Mouse (Mus musculus) olfactory bulb, adult 2 months (tissue): Measurements from ENCODE around the gene Lrmda.

Experiments used
- CTCF ChIP-seq: fragments of 200-500 bp; IDR thresholded peaks from 2 replicates; pipeline ENCODE4 v1.5.1; 2012; ENCODE audit warnings: low read depth, mild to moderate bottlenecking, low read length, moderate library complexity; ENCODE audit not compliant: insufficient read depth
- POLR2A ChIP-seq: fragments of 200-500 bp; IDR thresholded peaks from 2 replicates; pipeline ENCODE4 v1.6.1; 2012; ENCODE audit warnings: mild to moderate bottlenecking, low read depth, low read length, moderate library complexity; ENCODE audit not compliant: insufficient read depth

DNA sequence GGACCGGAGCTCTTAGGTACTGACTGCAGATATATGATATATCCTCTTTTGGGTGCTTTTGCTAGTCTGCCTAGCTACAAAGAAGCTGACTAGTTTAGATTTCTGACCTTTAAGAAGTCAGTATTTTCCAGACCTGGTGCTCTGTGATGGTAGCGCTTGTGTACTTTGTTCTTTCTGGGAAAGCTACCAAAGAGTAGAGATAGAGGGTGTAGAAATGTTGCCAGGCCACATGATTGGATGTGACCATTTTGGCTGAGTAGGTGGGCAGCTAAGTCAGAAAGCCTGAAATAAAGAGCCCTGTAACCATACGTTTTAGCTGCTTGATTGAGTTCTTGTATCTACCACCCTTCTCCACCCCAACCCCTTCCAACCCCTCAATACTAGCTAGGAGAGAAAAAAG lies 398.2 kb downstream of the Lrmda start:
- TF ChIP-seq POLR2A, result no peak
- no peak for TF ChIP-seq CTCF
